Mouse (Mus musculus) embryonic facial prominence, embryonic 15.5 days (tissue): ENCODE data around the gene Lrp6. TPM values are rescaled to one million over a fixed set of nuclear protein-coding genes. Genes with fewer than 3 reads are reported as not detected.
A peak's percentile ranks its signal among the peaks of the same experiment; 100 is the strongest.

Source experiments
- ATAC-seq: fragments of 200-750 bp; cut with Nextera tagmentation; 2 replicates; pipeline ENCODE4 v1.8.0; 2017; ENCODE audit warnings: low read depth, moderate TSS enrichment; ENCODE audit not compliant: insufficient number of reproducible peaks, low FRiP score, low TSS enrichment
- H3K27ac ChIP-seq: fragments of 300-500 bp; sonication (generic); replicated peaks from 2 replicates; pipeline ENCODE4 v1.5.1; 2015; ENCODE audit warnings: mild to moderate bottlenecking, inconsistent platforms
- H3K27me3 ChIP-seq: fragments of 300-500 bp; sonication (generic); 2 replicates; pipeline ENCODE4 v1.6.1; 2015; ENCODE audit warnings: inconsistent platforms
- H3K36me3 ChIP-seq: fragments of 300-500 bp; sonication (generic); 2 replicates; pipeline ENCODE4 v1.6.1; 2015; ENCODE audit warnings: mild to moderate bottlenecking, inconsistent platforms
- H3K4me1 ChIP-seq: fragments of 300-500 bp; sonication (generic); 2 replicates; pipeline ENCODE4 v1.6.1; 2015; ENCODE audit warnings: inconsistent platforms
- H3K4me2 ChIP-seq: fragments of 300-500 bp; sonication (generic); replicated peaks from 2 replicates; pipeline ENCODE4 v1.6.1; 2015; ENCODE audit warnings: mild to moderate bottlenecking, inconsistent platforms
- H3K4me3 ChIP-seq: fragments of 300-500 bp; sonication (generic); replicated peaks from 2 replicates; pipeline ENCODE4 v1.5.1; 2015; ENCODE audit warnings: mild to moderate bottlenecking, inconsistent platforms
- H3K9ac ChIP-seq: fragments of 300-500 bp; sonication (generic); 2 replicates; pipeline ENCODE4 v1.6.1; 2015; ENCODE audit warnings: inconsistent platforms
- H3K9me3 ChIP-seq: fragments of 300-500 bp; sonication (generic); replicated peaks from 2 replicates; pipeline ENCODE4 v1.6.1; 2016; ENCODE audit warnings: inconsistent platforms
- WGBS: fragments of 180-500 bp; shearing (Covaris S2); methylation state at CpG from one replicate; pipeline ENCODE4 v1.1.7; 2015; 5-methylcytosine and 5-hydroxymethylcytosine counted together
- polyA plus RNA-seq: library from polyadenylated mRNA; unstranded; fragments of >200 nt; fragmentation: Nextera tagmentation; extraction: Ambion mirVana; gene quantifications from 2 replicates; pipeline ENCODE4 v1.2.1, GENCODE M21; 2015

The Lrp6 gene
- polyA plus RNA-seq, 1 experiment from 2014 or later, result 31.1 TPM

- Histone ChIP-seq H3K4me1 (peaks cover 12% of the 10 kb centered on the region), H3K4me3 (no peak overlapping the region), H3K36me3 (peaks cover 57% of the 10 kb centered on the region), H3K4me2 (no peak overlapping the region), H3K9ac (no peak overlapping the region), H3K27ac (0 out of 2 replicates have a peak overlapping the region, but pooled peaks have one; percentile 55), H3K27me3 (no peaks in the 10 kb centered on the region), H3K9me3 (no peaks in the 10 kb centered on the region)
- ATAC-seq, result no peak
- 49% methylated on average over 11 of the region's 11 CpGs for WGBS
Observed at GRCm38 (mm10) chr6:134449958-134450357, 116.8 kb downstream of the Lrp6 start.

DNA sequence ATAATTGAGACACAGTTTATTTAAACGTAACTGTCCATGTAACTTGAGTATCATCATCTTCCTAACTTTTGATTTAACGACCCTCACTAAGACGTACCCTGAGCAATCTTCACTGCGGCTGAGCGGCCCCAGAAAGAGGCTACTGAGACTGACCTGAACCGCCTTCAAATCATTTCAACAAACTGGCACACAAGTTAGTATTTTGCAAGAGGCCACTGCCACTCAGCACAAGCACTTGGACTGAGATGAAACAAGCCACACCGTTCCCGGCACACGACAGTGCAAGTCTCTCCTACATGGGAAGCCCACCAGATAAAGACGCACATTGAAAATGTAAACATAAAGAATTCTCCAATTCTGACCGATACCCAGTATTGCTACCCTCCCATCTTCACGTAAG lies 118.3 kb downstream of the Lrp6 start:
- H3K4me3 ChIP-seq, result no peak overlapping the region
- no peak overlapping the region for H3K9ac ChIP-seq
- no peak overlapping the region for H3K4me2 ChIP-seq
- 85% methylated on average over 12 of the region's 12 CpGs for WGBS
- no peak for ATAC-seq
- no peak overlapping the region for H3K27ac ChIP-seq
- H3K4me1 ChIP-seq, result peaks cover 12% of the 10 kb centered on the region
- H3K36me3 ChIP-seq, result peaks cover 44% of the 10 kb centered on the region
- H3K9me3 ChIP-seq, result no peaks in the 10 kb centered on the region
- no peaks in the 10 kb centered on the region for H3K27me3 ChIP-seq

GRCm38 (mm10) chr6:134443925-134444324 lies 122.8 kb downstream of the Lrp6 start:
- no peak for ATAC-seq
- 67% methylated on average over 5 of the region's 5 CpGs for WGBS

DNA sequence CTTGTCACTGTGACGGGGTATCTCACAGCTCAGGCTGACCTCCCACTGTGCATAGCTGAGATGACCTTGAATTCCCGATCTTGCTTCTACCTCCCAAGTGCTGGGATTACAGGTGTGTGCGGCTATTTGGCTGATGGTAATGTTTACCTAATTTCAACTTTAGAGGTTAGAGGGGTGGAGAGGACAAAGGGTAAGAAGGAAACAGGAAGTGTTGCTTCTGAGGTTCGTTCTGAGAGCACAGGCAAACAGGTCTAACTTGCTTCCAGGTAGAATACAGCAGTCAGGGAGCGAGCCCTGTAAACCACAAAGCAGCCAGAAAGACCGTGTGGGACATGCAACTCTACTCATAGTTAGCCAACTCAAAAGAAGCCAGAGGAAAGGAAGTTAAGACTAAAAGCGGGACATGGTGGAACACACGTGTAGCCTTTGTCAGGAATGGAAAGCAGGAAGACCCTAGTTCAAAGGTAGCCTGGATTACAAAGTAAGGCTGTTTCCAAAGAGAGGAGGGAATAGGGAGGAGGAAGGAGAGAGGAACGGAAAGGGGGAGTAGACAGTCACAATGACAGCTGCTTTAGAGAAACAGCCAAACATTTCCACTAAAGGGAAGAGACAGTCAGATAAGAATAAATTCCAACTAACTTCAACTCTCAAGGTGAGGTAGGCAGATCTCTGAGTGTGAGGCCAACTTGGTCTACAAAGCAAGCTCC lies 123.4 kb downstream of the Lrp6 start:
- no peaks in the 10 kb centered on the region for H3K27me3 ChIP-seq
- H3K4me3 ChIP-seq, result no peak overlapping the region
- H3K27ac ChIP-seq, result peak overlapping the region; percentile 40; the same call in 1 of the 2 replicates
- H3K9ac ChIP-seq, result no peak overlapping the region
- no peaks in the 10 kb centered on the region for H3K9me3 ChIP-seq
- WGBS, result 77% methylated on average over 9 of the region's 9 CpGs
- H3K36me3 ChIP-seq, result peaks cover 18% of the 10 kb centered on the region
- no peak overlapping the region for H3K4me2 ChIP-seq
- H3K4me1 ChIP-seq, result peaks cover 16% of the 10 kb centered on the region
- no peak for ATAC-seq

More at GRCm38 (mm10) chr6:134443925-134444324, 122.8 kb downstream of the Lrp6 start:
- no peak overlapping the region for H3K9ac ChIP-seq
- 0 out of 2 replicates have a peak overlapping the region, but pooled peaks have one; percentile 40 for H3K27ac ChIP-seq
- H3K27me3 ChIP-seq, result no peaks in the 10 kb centered on the region
- H3K4me3 ChIP-seq, result no peak overlapping the region
- H3K36me3 ChIP-seq, result peaks cover 23% of the 10 kb centered on the region
- no peak overlapping the region for H3K4me2 ChIP-seq
- H3K9me3 ChIP-seq, result no peaks in the 10 kb centered on the region
- peaks cover 12% of the 10 kb centered on the region for H3K4me1 ChIP-seq

DNA sequence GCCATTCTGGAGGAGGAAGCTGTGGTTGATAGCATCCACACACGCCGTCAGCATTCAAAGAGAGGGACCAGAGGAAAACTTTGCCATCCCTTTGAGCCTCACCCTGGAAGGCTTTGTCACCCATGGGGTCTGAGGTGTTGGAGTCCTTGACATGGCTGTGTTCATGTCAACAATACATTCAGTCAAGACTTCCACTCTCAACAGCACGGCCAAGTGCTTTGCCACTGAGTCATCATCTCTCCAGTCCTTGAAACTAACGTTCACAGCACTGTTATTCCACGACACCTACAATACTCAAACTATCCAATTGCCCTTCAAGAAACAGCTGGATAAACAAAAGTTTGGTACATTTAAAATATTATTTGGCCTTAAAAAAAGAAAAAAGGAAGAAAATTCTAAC lies 124.5 kb downstream of the Lrp6 start:
- no peaks in the 10 kb centered on the region for H3K9me3 ChIP-seq
- no peak overlapping the region for H3K9ac ChIP-seq
- H3K27ac ChIP-seq, result no peak overlapping the region
- WGBS, result 83% methylated on average over 5 of the region's 5 CpGs
- H3K4me3 ChIP-seq, result no peak overlapping the region
- H3K36me3 ChIP-seq, result peaks cover 15% of the 10 kb centered on the region
- no peak for ATAC-seq
- H3K27me3 ChIP-seq, result no peaks in the 10 kb centered on the region
- peaks cover 16% of the 10 kb centered on the region for H3K4me1 ChIP-seq
- H3K4me2 ChIP-seq, result no peak overlapping the region

DNA sequence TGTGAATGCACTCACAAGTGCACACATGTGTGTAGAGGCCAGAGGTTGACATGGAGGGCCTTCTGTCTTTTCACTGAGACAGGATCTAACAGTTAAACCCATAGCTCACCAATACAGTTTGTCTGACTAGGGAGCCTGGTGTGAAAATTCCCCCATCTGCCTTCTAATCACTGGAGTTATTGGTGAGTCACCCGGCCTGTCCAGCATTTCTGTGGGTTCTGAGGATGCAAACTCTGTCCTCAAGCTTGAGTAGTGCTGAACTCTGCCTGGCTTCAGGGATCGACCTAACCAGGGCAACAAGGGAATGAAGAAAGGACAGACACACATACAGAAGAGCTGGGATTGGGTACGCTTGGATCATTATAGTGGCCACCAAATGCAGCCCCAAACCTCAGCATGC lies 125.0 kb downstream of the Lrp6 start:
- 92% methylated on average over 3 of the region's 3 CpGs for WGBS
- no peak overlapping the region for H3K9ac ChIP-seq
- ATAC-seq, result no peak

DNA sequence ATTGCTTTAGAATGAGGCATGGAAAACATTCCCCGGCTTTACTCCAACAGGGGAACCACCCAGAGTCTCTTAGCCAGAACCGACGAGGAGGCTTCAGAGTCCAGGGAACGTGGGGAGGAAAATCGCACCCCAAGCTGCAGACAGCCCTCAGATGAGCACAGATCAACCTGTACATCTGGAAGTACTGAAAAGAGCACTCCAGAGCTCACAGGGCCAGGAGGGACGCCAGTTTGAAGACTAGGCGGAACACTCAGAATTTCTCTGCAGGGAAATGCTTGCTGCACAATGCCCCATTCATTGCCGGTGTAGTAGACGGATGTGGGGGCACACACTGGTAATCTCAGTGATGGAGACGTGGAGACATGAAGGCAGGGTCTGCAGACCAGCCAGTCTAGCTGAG lies 126.7 kb downstream of the Lrp6 start:
- Histone ChIP-seq H3K27me3 (no peaks in the 10 kb centered on the region), H3K4me3 (peak overlapping the region; percentile 26; the same call in 1 of the 2 replicates), H3K9me3 (no peaks in the 10 kb centered on the region), H3K9ac (no peak overlapping the region; the same call in 1 of the 2 replicates), H3K36me3 (0 out of 2 replicates have a peak, but pooled peaks cover 4% of the 10 kb centered on the region), H3K27ac (peak overlapping the region; percentile 77), H3K4me2 (peak overlapping the region; percentile 48), H3K4me1 (peaks cover 16% of the 10 kb centered on the region)
- peak; percentile 1; the same call in 1 of the 2 replicates for ATAC-seq
- WGBS, result 15% methylated on average over 10 of the region's 10 CpGs

More for the DNA sequence above, 125.0 kb downstream of the Lrp6 start:
- Histone ChIP-seq H3K4me2 (no peak overlapping the region), H3K4me3 (no peak overlapping the region), H3K27me3 (no peaks in the 10 kb centered on the region), H3K4me1 (peaks cover 16% of the 10 kb centered on the region), H3K9me3 (no peaks in the 10 kb centered on the region), H3K36me3 (peaks cover 12% of the 10 kb centered on the region), H3K27ac (no peak overlapping the region)

DNA sequence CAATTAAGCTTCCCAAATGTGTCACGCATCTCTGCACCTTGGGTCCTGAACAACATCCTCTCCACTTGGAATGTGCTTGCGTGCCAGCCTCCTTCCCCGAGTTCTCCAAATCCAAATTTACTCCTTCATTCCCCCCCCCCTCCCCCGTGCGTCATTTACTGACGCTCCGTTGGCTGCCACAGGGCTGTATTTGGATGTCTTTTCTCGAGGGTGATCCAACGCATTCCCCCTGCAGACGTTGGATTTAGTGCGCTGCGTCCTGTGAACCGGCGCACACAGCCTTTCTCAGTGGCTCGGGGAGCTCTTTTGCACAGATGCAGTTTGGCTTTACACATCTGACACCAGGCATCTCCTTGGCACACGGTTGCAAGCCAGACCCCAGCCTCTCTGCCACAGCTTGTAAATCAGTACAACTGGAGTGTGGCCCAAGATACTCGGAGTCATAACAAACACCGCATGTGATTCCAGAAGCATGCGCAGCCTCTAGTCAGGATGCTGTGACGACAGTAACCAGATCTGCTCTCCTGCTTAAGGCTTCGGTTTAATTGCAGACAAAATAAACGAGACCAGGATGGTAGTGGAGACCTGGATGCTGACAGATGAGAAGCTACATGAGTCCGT lies 127.3 kb downstream of the Lrp6 start:
- H3K36me3 ChIP-seq, result no peaks in the 10 kb centered on the region
- H3K9ac ChIP-seq, result no peak overlapping the region
- H3K9me3 ChIP-seq, result no peaks in the 10 kb centered on the region
- peaks cover 16% of the 10 kb centered on the region for H3K4me1 ChIP-seq
- WGBS, result 3% methylated on average over 23 of the region's 23 CpGs
- peak overlapping the region; percentile 26 for H3K4me3 ChIP-seq
- no peaks in the 10 kb centered on the region for H3K27me3 ChIP-seq
- peak; percentile 84 for ATAC-seq
- peak overlapping the region; percentile 48 for H3K4me2 ChIP-seq
- peak overlapping the region; percentile 77 for H3K27ac ChIP-seq

DNA sequence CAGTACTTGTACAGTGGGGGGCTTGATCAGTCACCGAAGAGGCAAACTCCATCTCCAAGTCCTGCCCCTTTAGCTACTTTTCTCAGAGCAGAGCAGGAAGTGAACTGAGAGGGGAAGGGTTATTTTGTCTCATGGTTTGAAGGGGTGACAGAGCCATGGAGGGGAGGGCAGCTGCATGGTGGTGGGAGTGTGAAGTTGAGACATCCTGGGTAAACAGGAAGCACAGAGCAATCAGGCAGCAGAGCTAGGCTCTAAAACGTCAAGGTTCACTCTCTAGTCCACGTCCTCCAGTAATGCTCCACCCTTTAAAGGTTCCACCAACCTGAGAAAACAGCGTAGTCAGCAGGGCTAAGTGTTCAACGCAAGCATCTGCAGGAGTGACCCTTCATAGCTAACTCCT lies 129.8 kb downstream of the Lrp6 start:
- no peak for ATAC-seq
- no peaks in the 10 kb centered on the region for H3K27me3 ChIP-seq
- H3K4me1 ChIP-seq, result peaks cover 16% of the 10 kb centered on the region
- no peak overlapping the region for H3K4me2 ChIP-seq
- H3K9ac ChIP-seq, result no peak overlapping the region
- no peak overlapping the region for H3K4me3 ChIP-seq
- H3K9me3 ChIP-seq, result no peaks in the 10 kb centered on the region
- no peaks in the 10 kb centered on the region for H3K36me3 ChIP-seq
- no peak overlapping the region for H3K27ac ChIP-seq
- 70% methylated on average over 5 of the region's 5 CpGs for WGBS

DNA sequence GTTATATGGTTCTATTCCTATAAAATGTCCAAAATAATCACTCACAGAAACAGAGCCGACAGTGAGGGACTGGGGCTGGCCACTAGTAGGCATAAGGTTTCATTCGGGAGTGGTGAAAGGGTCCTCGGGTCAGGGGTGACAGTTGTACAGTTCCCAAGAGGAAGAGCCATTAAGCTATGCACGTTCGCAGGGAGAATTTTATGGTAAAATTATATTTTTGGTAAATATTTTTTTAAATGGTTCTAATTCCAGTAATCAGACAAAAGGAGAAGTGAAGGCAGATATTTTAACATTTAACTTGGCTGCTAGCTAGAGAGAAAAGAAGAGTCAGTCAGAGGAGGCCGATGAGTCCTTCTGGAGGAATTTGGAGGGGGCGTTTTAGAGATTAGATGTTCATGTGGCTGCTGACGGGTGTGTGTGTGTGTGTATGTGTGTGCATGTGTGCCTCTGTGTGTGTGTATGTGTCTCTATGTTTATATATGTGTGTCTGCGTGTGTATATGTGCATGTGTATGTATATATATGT lies 131.8 kb downstream of the Lrp6 start:
- H3K4me1 ChIP-seq, result peaks cover 18% of the 10 kb centered on the region
- no peak overlapping the region for H3K4me3 ChIP-seq
- no peaks in the 10 kb centered on the region for H3K27me3 ChIP-seq
- 45% methylated on average over 9 of the region's 9 CpGs for WGBS
- no peak for ATAC-seq
- no peaks in the 10 kb centered on the region for H3K36me3 ChIP-seq
- H3K27ac ChIP-seq, result no peak overlapping the region
- no peaks in the 10 kb centered on the region for H3K9me3 ChIP-seq
- no peak overlapping the region for H3K9ac ChIP-seq
- no peak overlapping the region for H3K4me2 ChIP-seq

GRCm38 (mm10) chr6:134434044-134434443 lies 132.7 kb downstream of the Lrp6 start:
- Histone ChIP-seq H3K9ac (no peak overlapping the region), H3K27ac (no peak overlapping the region), H3K27me3 (no peaks in the 10 kb centered on the region), H3K9me3 (no peaks in the 10 kb centered on the region), H3K36me3 (no peaks in the 10 kb centered on the region), H3K4me1 (peaks cover 17% of the 10 kb centered on the region), H3K4me3 (no peak overlapping the region), H3K4me2 (no peak overlapping the region)
- 47% methylated on average over 6 of the region's 6 CpGs for WGBS
- no peak for ATAC-seq
